Comparison of ENCODE assay signal across 21 mouse cellular contexts in genomic region chr11:55268580-55268979, GRCm38 (mm10).
DNase-seq lines count a peak whose midpoint lies in the region; ATAC-seq lines count a peak whose summit lies in the region.
"Had no signal": no experiment of that assay in that cellular context is flagged by ENCODE, and none has a peak within 500 bp of the region (broad histone marks: within the 10 kb centered on the region; RNA-seq: fewer than 3 reads in every experiment).

No protein-coding gene starts in this region.

- ATAC-seq in frontal cortex, adult (ENCODE audit: low TSS enrichment), result peak; percentile 57; the same call in 1 of the 2 replicates
- ATAC-seq: activated CD4-positive, CD25-positive, alpha-beta regulatory T cell, adult 4 months; CD4-positive, CD25-positive, alpha-beta regulatory T cell, adult 4 months; forebrain, embryonic 14.5 days; forebrain, embryonic 16.5 days; Patski had no signal

- DNase-seq in frontal cortex, postnatal 14 days (ENCODE audit: low spot score in 2 of 2), result no peak
- DNase-seq in layer of hippocampus, adult 9-11 months, result peak; percentile 19
- no peak for DNase-seq in layer of hippocampus, postnatal 10 days (ENCODE audit: low spot score in 2 of 2)
- peak; percentile 43 for DNase-seq in right cerebral cortex, adult 18-20 months
- DNase-seq in right cerebral cortex, postnatal 14 days, result no peak
- DNase-seq: adrenal gland, adult 8-10 months; adrenal gland, postnatal 14 days; adrenal gland, postnatal 36 days; B cell, adult 2 months; cerebellum, adult 11 months; cerebellum, adult 18-20 months; cerebellum, adult 8-10 months; cerebellum, postnatal 14 days; cerebellum, postnatal 36 days; embryo, embryonic 11 days had no signal

Comparison
In these comparisons a context has a peak if more than half of its experiments do, and no peak if none do; other contexts are left out.
1. DNase-seq: peak in layer of hippocampus, adult 9-11 months (single experiment) and right cerebral cortex, adult 18-20 months (single experiment); none in frontal cortex, postnatal 14 days (0 of 2), layer of hippocampus, postnatal 10 days (0 of 2) and right cerebral cortex, postnatal 14 days (single experiment).